Mouse (Mus musculus): Measurements from ENCODE around the gene Hyal2.
"Not testable (repeated sequence)": the region's sequence is repeated elsewhere in the genome, so short reads cannot be mapped to it uniquely, and the experiment has no call there.

Gene Hyal2

DNA sequence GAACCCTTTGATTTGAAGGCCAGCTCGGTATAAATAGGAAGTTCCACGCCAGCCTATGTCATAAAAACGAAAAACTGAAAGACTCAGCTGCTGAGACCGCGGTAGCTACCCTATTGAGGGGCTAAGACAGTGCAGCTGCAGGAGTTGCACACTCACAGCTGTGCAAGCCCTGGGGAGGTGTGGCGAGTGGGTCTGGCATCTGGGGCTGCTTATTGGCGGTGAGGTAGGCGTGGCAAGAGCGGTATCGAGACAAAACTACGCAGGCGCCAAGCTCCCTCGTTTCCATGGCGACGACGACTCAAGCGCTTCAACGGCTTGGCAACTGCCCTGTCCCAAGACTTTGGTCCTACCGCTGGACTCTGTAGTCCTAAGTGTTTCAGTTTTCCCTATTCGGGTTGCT is 20.7 kb upstream of the Hyal2 start, which contains the start of gene Zmynd10:
Gene Zmynd10, plus strand, starts transcription at position 273 of the 400 bp plus-strand sequence.
- peak; percentile 96 for DNase-seq

DNA sequence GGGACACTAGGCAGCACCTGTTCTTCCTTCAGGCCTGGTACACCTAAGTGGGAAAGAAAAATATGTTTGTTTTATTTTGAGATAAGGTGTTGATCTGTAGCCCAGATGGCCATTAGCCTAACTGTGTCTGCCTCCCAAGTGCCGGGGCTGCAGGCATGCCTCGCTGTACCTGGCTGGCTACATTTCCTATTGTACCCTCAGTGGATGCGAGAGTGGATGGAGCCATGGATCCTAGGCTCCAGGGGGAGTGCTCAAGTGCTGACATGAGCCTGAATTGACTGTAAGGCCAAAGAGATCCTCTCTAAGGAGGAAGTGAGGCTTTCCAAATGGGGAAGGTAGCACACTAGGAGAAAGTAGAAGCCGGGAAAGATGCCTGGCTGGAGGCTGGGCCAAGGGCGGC is 19.8 kb upstream of the Hyal2 start:
- no peak for DNase-seq

DNA sequence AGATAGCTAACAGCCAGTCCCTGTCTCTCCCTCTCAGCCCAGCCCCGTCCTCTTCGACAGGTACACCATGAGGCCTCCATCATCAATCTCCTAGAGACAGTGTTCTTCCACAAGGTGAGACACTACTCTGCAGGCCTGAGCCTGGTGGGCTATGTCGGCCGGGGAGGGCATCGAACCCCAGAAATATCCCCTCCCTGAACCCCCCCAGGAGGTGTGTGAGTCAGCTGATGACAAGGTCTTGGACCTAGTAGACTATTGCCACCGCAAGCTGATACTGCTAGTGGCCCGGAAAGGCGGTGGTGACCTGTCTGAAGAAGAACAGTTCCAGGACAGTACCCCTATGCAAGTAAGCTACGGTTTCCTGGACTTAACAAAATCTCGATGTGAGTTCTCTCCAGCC is 18.9 kb upstream of the Hyal2 start:
- no peak for DNase-seq

DNA sequence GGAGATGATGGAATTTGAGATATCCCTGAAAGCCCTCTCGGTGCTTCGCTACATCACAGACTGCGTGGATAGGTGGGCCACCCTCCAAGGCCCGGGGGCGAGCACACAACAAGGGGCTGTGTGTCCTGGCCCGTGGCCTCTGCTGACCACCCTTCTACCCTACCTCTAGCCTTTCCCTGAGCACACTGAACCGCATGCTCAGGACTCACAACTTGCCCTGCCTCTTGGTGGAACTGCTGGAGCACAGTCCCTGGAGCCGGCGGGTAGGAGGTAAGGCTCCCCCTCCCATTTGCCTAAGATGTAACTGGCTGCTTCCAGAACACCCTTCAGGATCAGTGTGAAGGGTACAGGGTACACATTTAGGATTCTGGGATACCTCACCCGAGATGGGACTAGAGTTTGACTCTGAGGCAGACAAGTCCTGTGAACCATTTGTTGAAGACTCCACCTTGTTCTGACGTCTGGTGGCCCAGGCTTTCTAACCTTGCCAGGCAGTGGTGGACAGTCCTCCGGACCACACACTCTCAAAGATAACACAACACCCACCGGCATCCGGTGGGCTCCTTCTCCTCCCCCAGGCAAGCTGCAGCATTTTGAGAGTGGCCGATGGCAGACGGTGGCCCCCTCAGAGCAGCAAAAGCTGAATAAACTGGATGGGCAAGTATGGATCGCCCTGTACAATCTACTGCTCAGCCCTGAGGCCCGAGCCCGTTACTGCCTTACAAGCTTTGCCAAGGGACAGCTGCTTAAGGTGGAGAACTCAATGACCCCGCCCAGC is 18.3 kb upstream of the Hyal2 start:
- DNase-seq: no peak

DNA sequence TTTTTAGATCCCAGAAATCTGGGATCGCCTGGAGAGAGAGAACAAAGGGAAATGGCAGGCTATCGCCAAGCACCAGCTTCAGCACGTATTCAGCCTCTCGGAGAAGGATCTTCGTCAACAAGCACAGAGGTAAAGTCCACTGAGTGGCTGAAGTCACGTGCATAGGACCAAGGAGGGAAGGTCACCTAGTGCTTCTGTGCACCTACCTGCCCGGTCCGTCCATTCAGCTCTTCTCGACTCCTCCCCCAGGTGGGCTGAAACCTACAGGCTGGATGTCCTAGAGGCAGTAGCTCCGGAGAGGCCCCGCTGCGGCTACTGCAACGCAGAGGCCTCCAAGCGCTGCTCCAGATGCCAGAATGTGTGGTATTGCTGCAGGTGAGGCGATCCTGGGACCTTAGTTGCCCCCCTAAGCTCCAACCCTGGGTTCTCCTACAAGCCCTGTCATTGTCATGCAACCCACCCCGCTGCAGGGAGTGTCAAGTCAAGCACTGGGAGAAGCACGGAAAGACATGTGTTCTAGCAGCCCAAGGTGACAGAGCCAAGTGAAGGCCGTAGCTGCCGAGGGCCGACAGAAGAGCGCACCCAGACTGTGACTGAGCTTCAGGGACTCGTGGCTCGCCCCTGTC is 17.1 kb upstream of the Hyal2 start:
- peak; percentile 74 for DNase-seq

DNA sequence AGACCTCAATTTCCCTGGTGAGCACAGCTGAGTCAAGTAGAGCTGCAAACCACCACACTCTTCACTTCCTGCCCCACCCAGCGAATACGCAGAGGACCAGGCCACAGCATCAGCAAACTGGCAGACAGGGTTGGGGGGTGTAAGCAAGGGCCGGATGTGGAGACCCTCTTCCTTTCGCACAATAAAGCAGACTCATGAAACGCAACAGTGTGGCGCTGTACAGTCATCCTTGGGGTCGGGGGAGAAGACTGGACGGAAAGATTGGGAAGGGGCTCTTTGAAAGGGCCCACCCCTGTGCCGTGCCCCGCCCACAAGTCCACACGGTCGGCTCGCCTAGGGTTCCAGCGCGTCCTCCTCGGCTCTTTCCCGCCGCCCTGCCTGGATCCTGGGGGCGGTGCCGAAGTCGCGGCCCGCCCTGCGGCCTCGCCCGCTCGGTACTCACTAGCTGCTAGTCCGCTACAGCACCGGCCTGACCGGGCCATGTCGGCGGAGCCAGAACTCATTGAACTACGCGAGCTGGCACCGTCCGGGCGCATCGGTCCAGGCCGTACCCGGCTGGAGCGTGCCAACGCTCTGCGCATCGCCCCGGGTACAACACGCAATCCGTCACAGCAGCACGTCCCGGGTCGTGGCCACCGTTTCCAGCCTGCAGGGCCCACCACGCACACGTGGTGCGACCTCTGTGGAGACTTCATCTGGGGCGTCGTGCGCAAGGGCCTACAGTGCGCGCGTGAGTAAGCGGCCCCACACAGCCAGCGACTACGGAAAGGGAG is 16.4 kb upstream of the Hyal2 start, which contains the start of gene Rassf1:
Gene Rassf1, plus strand, starts transcription at position 439 of the 773 bp plus-strand sequence.
- peak; percentile 75 for DNase-seq

DNA sequence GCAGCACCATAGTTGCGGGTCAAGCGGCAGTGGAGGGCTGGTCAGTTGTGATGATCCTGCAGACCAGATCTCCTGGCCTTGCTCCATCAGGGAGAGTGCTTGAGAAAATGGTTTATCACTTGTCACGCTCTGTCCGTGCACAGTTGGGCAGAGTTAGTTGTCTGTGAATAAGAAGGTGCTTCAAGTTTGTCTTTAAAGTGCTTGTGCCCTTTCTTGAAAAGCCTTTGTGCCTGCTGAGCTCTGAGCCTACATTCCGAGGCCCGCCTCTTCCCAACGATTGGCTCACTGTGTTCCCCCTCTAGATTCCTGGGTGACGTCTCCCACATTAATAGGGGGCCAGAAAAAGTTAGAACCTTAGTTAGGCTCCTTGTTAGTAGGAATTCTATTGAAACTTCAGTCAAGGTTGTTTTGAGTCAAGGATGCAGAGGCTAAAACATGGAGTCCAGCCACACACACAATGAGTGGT is 15.8 kb upstream of the Hyal2 start:
- no peak for DNase-seq

DNA sequence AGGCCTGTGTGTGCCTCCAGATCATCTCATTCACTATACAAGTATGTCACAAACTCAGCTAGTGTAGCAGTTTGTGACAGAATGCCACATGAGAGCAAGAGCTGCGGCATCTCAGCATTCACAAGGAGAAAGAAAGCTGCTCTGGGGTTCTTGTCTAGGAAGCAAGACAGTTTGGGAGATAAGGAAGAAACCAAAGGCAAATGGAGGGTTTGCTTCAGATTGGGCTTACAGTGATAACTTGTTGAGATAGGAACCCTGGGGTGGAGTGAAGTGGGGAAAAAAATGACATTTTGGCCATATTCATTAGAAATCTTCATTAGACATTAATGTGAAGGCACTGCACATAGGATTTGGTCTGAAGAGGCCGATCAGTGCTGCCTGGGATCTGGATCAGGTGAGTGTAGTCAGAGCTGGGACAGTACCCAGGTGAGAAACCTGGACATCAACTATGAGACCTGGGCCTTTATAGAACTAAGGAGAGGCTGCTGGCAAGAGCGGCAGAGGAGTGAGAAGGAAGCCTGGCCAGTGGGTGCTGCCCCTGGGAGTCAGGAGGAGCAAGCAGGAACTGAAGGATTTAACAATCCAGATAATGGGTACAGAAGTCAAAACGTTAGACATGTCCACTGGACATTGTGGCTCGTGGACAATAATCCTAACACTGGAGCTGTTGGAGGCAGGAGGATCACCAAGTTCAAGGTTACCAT is 14.9 kb upstream of the Hyal2 start:
- DNase-seq: no peak

DNA sequence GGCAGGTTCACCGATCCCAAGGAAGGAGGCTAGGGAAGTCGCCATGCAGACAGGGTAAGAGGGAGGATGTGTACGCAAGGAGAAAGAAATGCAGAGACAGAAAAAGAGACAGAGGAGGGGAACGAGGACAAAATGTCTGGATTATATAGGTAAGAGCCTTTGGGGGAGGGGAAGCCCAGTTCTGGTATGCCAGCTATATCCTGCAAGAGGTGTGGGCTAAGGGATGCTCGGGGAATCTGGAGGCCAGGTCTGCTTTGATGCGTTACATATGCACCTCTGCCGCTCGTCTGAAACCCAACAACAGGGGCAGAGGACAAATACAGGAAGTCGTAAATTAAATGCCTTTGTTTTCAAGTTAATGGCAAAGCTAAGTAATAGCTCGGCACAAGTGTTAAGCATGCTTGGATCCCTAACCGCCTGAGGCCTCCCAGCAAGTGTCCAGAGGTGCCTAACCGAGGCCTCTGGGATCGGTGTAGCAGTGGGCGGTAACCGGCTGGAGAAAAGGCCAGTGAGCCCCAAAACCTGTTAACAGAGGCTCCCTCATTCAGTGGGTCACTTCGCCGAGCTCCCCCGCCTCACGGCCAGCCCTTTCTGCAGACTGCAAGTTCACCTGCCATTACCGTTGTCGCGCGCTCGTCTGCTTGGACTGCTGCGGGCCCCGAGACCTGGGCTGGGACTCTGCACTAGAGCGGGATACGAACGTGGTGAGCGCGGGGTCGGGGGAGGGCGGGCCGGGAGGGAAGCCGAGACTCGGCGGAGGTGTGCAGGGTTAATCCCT is 14.0 kb upstream of the Hyal2 start:
- DNase-seq: no peak

DNA sequence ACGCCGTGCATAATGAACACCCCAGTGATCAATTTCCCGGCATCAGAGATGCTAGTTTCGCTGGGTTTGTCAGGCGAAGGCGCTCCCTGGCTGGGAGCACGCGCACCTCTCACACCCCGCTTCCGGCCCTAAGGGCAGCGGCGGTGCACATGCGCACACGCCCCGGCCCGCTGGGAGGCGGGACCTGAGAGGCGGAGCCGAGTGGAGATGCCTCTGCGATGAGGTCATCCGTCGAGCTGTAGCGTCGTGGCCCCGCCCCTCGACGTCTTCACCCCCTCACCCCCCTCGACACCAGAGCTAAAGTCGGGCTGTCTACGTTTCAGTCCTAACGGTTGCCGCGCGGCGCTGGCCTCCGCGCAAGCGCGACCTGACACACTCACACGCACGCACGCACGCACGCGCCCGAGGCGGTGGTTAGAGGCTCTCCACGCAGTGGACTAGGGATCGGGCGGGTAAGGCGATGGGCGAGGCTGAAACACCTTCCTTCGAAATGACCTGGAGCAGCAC is 13.4 kb upstream of the Hyal2 start:
- DNase-seq: peak; percentile 96

DNA sequence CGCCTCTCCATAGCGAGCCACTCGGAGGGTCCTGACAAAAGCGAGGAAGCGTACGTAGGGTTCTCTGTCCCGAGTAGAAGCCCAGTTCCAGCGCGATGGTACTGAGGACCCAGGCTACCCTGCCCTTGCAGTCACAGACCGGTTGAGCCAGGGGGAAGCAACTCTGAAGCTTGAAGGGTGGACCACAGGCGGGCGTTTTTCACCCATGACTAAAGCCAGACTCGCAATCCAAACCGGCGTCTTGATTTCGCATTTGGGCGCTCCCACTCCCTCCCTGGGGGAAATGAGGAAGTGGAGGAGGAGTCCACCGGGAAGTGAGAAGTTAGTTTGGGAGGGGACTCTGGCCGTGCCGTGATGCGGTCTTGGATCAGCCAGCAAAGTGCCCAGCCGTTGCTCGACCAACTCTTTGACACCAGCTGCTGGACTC is 12.7 kb upstream of the Hyal2 start:
- DNase-seq: peak; percentile 87

DNA sequence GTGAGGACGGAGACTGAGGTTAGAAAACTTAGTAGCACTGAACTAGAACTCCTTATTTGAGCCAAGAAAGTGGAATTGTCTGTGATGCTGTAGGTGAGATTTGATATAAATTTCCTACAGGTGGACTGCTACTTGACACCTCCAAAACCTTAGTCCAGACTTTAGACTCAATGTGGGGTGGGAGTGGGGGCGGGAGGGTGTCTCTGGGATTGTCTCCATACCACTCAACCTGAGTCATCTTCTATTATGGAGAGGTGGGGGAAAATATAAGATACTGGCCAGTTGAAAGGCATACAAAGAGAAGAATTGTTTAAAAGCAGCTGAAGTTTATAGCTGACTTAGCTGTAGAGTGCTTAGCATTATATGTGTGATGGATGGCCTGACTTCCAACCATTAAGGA is 12.0 kb upstream of the Hyal2 start:
- DNase-seq: no peak

DNA sequence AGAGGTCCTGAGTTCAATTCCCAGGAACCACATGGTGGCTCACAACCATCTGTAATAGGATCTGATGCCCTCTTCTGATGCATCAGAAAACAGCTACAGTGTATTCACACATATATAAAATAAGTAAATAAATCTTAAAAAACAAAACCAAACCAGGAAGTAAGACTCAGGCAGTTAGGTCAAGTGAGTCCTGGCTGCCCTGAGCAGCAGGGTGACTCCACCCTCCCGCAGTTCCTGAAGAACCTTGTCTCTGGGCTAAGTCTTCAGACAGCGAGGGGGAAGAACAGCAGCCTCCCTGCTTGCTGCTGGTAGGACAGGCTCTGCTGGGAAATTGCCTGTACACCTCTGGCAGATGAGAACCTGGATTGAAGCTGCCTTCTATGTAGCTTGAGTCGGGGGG is 11.4 kb upstream of the Hyal2 start:
- no peak for DNase-seq

DNA sequence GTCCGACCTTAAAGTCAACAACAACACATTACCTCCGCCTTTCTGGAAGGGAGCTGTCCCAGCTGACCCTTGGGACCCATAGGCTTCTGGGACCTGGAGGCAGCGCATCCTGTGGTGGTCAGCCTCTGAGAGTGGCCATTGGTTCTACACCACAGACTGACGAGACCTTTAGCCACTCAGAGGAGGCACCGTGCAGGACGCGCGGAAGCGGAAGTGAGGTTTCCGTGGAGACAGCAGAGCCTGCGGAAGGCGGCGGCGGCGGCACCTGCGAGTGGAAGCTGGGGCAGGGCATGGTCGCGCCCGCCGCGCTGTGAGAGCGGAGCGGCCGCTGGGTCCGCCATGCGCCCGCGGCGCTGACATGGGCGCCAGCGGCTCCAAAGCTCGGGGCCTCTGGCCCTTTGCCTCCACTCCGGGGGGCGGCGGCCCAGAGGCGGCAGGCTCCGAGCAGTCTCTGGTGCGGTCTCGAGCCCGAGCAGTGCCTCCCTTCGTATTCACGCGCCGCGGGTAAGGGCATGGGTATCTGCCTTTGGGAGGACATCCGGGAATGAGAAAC is 4.6 kb upstream of the Hyal2 start, which contains the start of gene Tusc2:
Gene Tusc2, plus strand, starts transcription at position 227 of the 553 bp plus-strand sequence.
- DNase-seq: peak; percentile 98

DNA sequence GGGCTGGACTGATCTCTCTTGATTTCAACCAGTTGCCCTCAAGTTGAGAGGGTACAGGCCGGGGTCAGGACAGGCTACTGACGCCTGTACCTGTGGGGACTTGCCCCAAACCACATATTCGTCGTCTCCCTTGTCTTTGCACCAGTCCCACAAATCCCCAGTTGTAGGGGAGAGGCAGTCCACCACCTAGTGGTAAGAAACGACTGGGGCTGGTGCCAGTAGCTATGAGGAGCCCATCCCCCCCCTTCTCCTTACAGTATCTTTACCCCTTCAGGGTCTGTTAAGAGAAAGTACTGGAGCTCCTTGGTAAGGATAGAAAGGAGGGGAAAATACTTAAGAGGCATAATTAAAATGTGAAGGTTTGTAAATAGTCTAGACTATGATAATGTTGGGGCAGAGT is 2.2 kb upstream of the Hyal2 start:
- DNase-seq: not testable (repeated sequence)

DNA sequence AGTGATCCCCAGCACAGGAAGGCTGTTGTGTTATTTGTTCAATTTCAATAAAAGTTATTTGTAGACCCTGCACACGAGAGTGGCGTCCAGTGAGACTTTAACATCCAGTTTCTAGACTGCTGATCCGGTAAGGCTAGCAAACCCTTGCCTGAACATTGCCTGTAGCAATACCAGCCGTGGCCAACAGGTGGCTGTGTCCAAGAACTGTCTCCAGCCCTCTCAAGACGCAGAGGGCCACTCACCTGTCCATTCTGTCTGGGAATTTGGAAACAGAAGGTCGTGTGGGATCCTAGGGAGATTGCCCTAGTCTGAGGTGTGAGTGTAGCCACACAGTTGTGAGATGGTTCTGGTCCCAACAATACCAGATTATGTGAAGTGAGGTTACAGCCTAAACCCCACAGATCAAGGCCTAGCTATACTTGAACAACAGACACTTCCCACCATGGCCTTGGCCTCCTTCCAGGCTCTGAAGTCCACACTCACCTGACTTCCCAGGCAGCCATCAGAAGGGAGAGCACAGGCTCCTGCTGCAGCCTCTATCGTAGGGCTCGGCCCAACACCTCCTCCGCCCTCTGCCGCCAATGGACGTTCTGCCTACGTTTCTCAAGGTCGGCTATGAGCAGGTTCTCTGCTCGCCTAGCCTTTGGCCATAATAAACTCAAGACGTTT is 1.6 kb upstream of the Hyal2 start:
- peak; percentile 97 for DNase-seq

DNA sequence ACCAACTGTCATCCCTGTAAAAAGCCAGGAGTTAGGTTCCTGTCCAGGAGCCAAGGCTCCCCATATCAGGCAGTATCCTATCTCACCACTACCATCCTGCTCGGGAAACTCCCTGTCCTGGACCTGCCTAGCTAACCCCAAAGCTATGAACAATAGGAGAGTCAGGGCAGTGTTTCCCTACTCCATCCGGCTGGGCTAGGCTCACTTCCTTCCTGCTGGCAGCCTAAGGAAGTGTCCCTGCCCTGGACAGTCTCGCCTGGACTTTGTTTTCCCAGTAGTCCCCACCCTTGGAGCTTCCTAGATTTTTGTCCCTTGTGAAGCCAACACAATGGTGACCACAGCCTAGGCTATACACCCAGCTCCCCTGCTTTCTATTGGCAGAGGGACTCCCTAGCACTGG is 890 bp upstream of the Hyal2 start:
- DNase-seq: peak; percentile 88

DNA sequence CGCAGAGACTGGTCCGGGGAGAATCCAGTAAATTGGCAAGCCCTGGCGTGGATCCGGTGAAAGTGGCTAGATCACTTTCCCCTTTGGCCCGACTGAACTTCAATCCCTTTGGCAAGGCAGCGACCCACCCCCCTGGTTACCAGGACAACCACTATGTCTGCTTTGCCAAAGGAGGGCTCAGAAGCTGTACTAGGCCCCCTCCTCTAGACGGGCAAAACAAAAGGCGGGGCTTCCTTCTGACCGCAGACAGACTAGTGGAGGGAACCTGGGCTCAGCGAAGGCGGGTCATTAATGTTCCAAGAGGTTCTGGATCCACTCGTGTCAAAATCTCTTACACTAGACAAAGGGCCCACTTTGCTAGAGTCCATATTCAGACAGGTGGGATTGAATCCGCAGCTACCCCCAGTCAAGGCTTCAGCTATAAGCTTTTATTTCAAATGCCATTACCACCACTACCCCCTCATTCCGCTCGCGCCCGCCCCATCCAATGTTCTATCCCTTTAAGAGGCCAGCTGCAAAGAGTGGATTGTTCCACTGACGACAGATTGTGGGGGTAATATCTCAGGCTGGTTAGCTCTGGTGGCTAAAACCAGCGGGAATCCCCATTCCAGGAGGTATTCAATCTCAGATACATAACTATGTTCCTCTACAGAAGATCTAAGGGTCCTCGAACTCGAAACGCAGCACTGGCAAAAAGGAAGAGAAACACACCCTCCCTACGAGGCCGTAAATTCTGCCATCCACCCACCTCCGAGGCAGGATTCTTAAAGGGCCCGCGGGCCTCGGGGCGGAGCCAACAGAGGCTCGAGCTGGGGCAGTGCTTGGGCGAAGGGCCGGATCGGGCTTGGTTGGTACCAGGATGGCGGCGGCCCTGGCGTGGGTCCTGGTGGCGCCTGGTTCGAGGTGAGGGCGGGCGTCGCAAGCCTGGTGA is 851 bp downstream of the Hyal2 start:
- DNase-seq: peak; percentile 93

DNA sequence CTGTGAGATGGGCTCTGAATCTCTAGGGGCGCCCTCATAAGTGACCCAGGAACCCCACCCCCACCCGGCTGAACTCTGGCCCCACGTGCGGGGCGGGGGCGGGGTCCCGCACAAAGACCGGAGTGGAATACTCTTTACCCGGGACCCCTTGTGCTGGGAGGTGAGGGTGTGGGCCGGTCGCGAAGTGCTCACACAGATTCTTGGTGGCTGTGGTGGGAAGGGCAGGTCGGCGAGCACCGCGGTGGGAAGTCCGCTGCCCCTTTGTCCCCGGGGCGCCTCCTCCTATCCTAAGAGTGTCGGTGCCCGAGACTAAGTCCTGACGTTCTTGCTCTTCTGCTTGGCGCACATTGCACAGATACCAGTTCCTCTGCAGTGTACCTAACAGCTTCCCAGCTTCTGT is 1.5 kb downstream of the Hyal2 start:
- DNase-seq: no peak

DNA sequence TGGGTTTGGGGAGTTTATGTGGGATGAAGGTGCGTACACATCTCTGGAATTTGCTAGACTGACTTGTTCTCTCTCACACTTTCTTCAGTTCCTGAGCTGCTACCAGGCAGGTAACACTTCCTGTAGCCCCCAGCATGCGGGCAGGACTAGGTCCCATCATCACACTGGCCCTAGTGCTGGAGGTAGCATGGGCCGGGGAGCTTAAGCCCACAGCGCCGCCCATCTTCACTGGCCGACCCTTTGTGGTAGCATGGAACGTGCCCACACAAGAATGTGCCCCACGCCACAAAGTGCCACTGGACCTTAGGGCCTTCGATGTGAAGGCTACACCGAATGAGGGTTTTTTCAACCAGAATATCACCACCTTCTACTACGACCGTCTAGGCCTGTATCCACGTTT is 2.3 kb downstream of the Hyal2 start:
- no peak for DNase-seq
